Mouse (Mus musculus) bone marrow, adult 2 months (tissue): ENCODE data around the gene Eif4h.

Source experiments
- CTCF ChIP-seq: fragments of 200-500 bp; IDR thresholded peaks from 2 replicates; pipeline ENCODE4 v1.5.1; 2011; ENCODE audit warnings: low read length, control low read depth; ENCODE audit not compliant: control insufficient read depth, insufficient read depth
- POLR2A ChIP-seq: fragments of 200-500 bp; IDR thresholded peaks from 2 replicates; pipeline ENCODE4 v1.6.1; 2011; ENCODE audit warnings: low read depth, mild to moderate bottlenecking, control low read depth, low read length, borderline replicate concordance; ENCODE audit not compliant: control insufficient read depth

DNA sequence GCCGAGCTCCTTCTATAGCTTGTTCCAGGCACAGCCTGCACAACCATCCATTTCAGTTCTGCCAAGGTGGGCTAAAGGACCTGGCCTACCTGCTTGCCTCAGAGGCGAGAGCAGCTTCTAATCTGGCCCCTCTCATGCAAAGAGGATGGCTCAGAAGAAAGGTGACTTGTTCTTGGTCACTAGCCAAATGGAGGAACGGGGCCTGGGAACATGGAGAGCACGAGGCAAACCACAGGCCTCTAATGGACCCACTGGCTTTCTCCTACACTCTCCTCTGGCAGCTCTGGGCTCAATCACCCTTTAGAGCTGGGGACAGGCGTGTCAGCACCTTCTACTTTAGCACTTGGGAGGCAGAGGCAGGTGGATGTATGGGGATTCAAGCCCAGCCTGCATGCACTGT lies 35.7 kb upstream of the Eif4h start:
- TF ChIP-seq CTCF (no peak), POLR2A (no peak)
